14 mouse cellular contexts compared by ENCODE assay signal in the genomic region with DNA sequence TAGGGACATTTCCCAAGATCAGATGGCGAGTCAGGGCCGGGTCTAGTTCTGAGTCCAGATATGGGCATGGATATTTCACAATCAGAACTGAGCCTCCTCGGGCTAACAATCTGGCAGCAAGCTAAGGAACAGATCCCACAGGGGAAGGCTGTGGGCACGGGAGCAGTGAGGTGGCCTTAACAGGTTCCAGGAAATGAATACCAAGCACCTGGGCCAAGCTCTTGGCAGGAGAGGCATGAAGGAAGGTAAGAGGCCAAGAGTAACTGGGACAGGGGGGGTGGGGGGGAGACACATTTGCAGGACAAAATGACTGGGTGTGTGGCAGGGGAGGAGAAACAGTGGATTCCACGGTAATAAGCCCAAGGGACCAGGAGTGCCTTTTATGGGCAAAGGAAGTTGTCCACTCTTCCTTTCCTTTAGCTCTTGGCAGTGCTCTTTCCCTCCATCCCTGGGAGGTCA.
DNase-seq lines count a peak whose midpoint lies in the region; ATAC-seq and TF ChIP-seq lines count a peak whose summit lies in the region.
"Had no signal": no experiment of that assay in that cellular context is flagged by ENCODE, and none has a peak within 500 bp of the region (broad histone marks: within the 10 kb centered on the region; RNA-seq: fewer than 3 reads in every experiment).

No protein-coding gene starts in this region.

- no peaks in the 10 kb centered on the region for H3K4me1 ChIP-seq in midbrain, embryonic 13.5 days (replicated peaks)
- H3K4me1 ChIP-seq: embryonic facial prominence, embryonic 10.5 days; heart, embryonic 12.5 days; hindbrain, embryonic 12.5 days had no signal

- H3K27ac ChIP-seq in gastrocnemius, adult 2 months = no peak overlapping the region
- no peak overlapping the region for H3K27ac ChIP-seq in midbrain, embryonic 13.5 days
- H3K27ac ChIP-seq: embryonic facial prominence, embryonic 10.5 days; hindbrain, embryonic 12.5 days; stomach, postnatal 0 days had no signal

- no peaks in the 10 kb centered on the region for H3K9me3 ChIP-seq in midbrain, embryonic 13.5 days
- H3K9me3 ChIP-seq: embryonic facial prominence, embryonic 10.5 days; hindbrain, embryonic 12.5 days had no signal

- ATAC-seq in midbrain, embryonic 13.5 days = no peak
- no peak for ATAC-seq in CD4-positive, CD25-positive, alpha-beta regulatory T cell, adult 4 months
- ATAC-seq: forebrain, embryonic 14.5 days had no signal

- 83% methylated on average over 5 of the region's 5 CpGs for WGBS in midbrain, embryonic 13.5 days

- H3K27me3 ChIP-seq in midbrain, embryonic 13.5 days = no peaks in the 10 kb centered on the region
- H3K27me3 ChIP-seq: heart, embryonic 12.5 days; hindbrain, embryonic 12.5 days; megakaryocyte, embryonic 14.5 days had no signal

- no peaks in the 10 kb centered on the region for H3K36me3 ChIP-seq in midbrain, embryonic 13.5 days
- H3K36me3 ChIP-seq: embryonic facial prominence, embryonic 10.5 days; heart, embryonic 12.5 days; hindbrain, embryonic 12.5 days had no signal

- H3K9ac ChIP-seq in midbrain, embryonic 13.5 days (replicated peaks) = no peak overlapping the region
- H3K9ac ChIP-seq: heart, embryonic 12.5 days; hindbrain, embryonic 12.5 days had no signal

- H3K4me2 ChIP-seq in midbrain, embryonic 13.5 days (replicated peaks) = no peak overlapping the region
- H3K4me2 ChIP-seq: heart, embryonic 12.5 days; hindbrain, embryonic 12.5 days had no signal

- intact Hi-C loops in gastrocnemius, adult 2 months (cut with DNase I) = no loop called here

- TF ChIP-seq CTCF in gastrocnemius, adult 2 months (IDR thresholded peaks at IDR 0.05) = no peak

- H3K4me3 ChIP-seq in gastrocnemius, adult 2 months = no peak overlapping the region
- H3K4me3 ChIP-seq in midbrain, embryonic 13.5 days (replicated peaks) = no peak overlapping the region
- H3K4me3 ChIP-seq: embryonic facial prominence, embryonic 10.5 days; heart, embryonic 12.5 days; hindbrain, embryonic 12.5 days had no signal

- DNase-seq in gastrocnemius, adult 2 months = peak; percentile 70
- no peak for DNase-seq in gastrocnemius, postnatal 10 days
- DNase-seq in urinary bladder, postnatal 14 days (ENCODE audit: low spot score) = peak; percentile 25
- no peak for DNase-seq in urinary bladder, postnatal 10 days (ENCODE audit: low spot score)
- DNase-seq in cerebellum, postnatal 14 days = peak; percentile 73 to 78
- DNase-seq in skeletal muscle tissue, adult 2 months (ENCODE audit: low read depth, low spot score) = peak; percentile 28

Comparison
In these comparisons a context has a peak if more than half of its experiments do, and no peak if none do; other contexts are left out.
1. DNase-seq: peak in gastrocnemius, adult 2 months (single experiment), urinary bladder, postnatal 14 days (single experiment), cerebellum, postnatal 14 days (2 of 2) and skeletal muscle tissue, adult 2 months (single experiment); none in gastrocnemius, postnatal 10 days (single experiment) and urinary bladder, postnatal 10 days (single experiment).